Mouse (Mus musculus): ENCODE measurements at regions not wholly inside any gene's neighbourhood (a gene's known extent, or its start where the extent isn't known, plus 50 kb on each side); places are given as distances from the start of the nearest gene placed in this dataset.

DNA sequence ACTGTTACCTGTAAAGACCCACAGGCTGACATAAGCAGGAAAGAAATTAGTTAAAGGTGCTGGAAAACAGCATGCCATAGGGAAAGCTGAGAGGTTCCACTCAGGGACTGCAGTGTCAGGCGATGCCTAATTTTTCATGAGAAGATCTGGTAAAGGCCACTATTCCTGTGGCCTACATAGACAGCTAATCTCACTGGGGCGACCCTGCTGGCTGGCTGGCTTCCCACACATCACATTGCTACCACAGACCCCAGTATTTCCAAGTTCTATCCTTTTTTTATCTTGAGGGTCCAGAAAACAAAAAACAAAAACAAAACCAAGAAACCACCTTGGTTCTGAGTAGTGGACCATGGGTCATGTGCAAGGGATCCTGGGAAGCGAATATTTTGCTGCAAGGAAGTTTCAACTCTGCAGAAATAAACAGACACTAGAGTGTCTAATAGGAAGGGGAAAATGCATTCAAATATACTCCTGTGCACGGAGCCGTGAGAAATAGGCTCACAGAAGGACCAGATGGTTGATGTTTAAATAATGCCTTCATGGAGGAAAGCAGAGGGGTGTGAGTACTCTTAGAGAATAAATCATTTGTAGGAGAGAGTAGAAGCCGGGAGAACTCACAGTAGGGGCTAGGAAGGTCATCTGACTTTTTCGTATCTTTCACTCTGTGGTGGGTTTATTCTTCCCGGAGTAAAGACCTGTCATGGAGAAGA is 94.6 kb upstream of the Sall1 start:
- H3K27ac ChIP-seq (ENCODE audit: insufficient read depth, low read depth, low read length), result no peak overlapping the region
- TF ChIP-seq POLR2A (IDR thresholded peaks at IDR 0.05; ENCODE audit: borderline replicate concordance, low read depth, low read length) (no peak), CTCF (IDR thresholded peaks at IDR 0.05; ENCODE audit: low read depth, low read length) (no peak)
- H3K4me1 ChIP-seq (ENCODE audit: control insufficient read depth, insufficient read depth, low read length), result no peaks in the 10 kb centered on the region
- H3K4me3 ChIP-seq (ENCODE audit: insufficient read depth, low read length), result no peak overlapping the region

DNA sequence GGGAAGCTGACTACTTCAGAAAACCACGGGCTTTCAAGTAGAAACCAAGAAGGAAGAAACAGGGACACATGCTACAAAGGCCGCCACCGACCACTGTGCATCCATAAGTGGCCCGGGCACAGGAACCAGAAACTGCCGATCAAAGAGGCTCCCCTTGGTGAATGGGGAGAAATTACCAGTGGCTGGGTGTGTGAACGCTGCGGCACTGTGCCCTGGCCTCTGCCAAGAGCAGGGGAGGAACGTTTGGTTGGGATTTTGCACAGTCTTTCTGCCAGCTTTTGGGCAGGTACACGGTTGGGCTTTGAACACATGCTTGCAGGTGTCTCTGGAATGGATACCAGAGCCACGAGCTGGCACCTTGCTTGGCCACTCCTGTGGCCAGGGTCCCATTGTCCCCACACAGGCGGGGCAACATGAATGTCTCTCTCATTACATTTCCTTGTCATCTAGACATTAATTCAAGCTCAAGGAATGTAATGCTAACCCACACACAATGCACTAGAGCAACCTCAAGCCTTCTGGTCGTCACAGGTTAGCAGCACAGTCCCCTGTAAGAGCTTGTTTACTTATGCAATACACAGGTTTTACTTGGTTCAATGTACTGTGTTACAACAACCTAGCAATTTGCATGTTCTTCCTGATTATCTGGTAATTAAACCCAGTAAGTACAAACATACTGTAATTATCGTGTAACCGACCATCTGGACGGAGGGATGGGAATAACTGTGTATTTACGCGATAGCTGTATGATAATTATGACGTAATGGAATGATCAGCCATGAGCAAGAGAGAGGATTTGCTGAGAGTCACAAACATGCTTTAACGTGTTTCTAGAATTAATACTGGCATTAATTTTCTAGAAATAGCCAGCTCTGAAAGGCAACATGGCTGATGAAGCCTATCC is 90.9 kb upstream of the Sall1 start:
- no peak for TF ChIP-seq CTCF (IDR thresholded peaks at IDR 0.05; ENCODE audit: low read depth, low read length)
- no peak for TF ChIP-seq POLR2A (IDR thresholded peaks at IDR 0.05; ENCODE audit: borderline replicate concordance, low read depth, low read length)
- H3K27ac ChIP-seq (ENCODE audit: insufficient read depth, low read depth, low read length), result no peak overlapping the region
- no peak overlapping the region for H3K4me3 ChIP-seq (ENCODE audit: insufficient read depth, low read length)
- H3K4me1 ChIP-seq (ENCODE audit: control insufficient read depth, insufficient read depth, low read length), result no peaks in the 10 kb centered on the region

DNA sequence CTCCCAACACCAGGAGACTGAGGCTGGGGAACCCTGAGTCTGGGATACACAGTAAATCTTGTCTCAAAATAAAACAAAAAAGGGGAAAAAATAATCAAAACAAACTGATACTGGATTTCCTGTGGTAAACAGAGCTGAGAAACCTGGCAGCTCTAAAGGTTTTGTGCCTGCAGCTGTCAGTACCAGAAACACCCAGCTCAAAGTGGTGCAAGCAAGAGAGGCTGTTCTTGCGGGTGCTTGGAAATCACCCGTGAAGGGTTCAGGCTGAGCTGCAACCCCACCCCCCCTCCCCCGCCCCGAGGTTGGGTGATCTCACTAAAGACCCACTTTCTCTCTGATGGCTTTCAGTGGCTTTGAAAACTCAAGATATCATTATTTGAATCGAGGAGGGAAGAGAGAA is 90.1 kb upstream of the Sall1 start:
- TF ChIP-seq POLR2A (IDR thresholded peaks at IDR 0.05; ENCODE audit: borderline replicate concordance, low read depth, low read length) (no peak), CTCF (IDR thresholded peaks at IDR 0.05; ENCODE audit: low read depth, low read length) (no peak)
- Histone ChIP-seq H3K4me3 (ENCODE audit: insufficient read depth, low read length) (no peak overlapping the region), H3K4me1 (ENCODE audit: control insufficient read depth, insufficient read depth, low read length) (no peaks in the 10 kb centered on the region), H3K27ac (ENCODE audit: insufficient read depth, low read depth, low read length) (no peak overlapping the region)

DNA sequence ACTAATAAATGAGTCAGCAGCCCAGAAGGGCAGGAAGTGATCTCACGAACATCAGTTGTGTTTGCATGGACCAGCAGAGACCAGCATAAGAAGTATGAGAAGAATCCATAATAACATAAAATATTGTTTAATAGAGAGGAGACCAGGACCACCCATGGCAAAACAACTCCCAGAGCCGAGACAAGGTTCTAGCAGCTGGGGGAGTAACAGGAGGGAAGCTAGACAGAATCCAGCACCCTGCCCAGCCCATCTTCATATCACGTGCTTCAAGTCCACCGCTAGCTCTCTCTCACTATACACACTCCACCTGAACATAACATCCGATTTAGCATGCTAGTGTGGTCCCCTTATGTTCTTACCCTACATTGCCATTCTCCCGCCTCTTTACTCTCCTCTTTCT is 77.1 kb upstream of the Sall1 start:
- TF ChIP-seq CTCF (IDR thresholded peaks at IDR 0.05; ENCODE audit: low read depth, low read length) (no peak), POLR2A (IDR thresholded peaks at IDR 0.05; ENCODE audit: borderline replicate concordance, low read depth, low read length) (no peak)
- Histone ChIP-seq H3K4me1 (ENCODE audit: control insufficient read depth, insufficient read depth, low read length) (no peaks in the 10 kb centered on the region), H3K27ac (ENCODE audit: insufficient read depth, low read depth, low read length) (no peak overlapping the region), H3K4me3 (ENCODE audit: insufficient read depth, low read length) (no peak overlapping the region)

DNA sequence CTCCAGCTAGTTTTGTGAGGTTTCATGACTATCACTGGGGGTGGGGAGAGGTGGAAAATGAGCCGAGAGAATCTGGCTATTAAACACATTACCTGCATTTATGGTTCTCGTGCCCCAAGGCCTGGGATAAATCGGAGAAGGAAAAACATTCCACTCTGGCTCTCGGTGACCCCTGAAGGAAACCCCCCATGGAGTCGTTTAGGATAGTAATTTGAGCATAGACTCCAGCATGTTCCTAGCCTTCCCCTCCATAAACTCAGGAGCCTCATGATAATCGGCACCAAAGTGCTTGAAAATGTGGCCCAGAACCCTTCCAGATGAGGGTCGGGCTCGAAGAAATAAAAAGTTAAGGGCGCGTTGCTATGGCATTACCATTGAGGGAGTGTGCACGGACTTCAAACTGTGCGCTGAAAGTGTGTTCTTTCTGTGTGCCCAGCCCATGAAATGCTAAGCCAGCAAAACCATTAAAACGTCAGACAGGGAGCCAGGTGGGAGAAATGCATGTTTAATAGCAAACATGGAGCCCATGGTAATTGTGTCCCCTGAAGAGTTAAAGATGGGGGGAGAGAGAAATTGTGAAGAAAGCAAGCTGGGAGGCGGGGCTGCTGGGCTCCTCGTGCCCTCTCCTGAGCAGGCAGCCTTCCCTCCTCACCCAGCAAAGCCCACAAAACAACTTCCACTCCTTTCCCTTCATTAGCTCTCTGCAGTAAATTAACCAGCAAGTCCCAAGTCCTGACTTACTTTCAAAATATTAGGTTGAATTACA is 64.1 kb upstream of the Sall1 start:
- H3K27ac ChIP-seq (ENCODE audit: insufficient read depth, low read depth, low read length), result no peak overlapping the region
- TF ChIP-seq CTCF (IDR thresholded peaks at IDR 0.05; ENCODE audit: low read depth, low read length) (no peak), POLR2A (IDR thresholded peaks at IDR 0.05; ENCODE audit: borderline replicate concordance, low read depth, low read length) (no peak)
- H3K4me1 ChIP-seq (ENCODE audit: control insufficient read depth, insufficient read depth, low read length), result no peaks in the 10 kb centered on the region
- no peak overlapping the region for H3K4me3 ChIP-seq (ENCODE audit: insufficient read depth, low read length)

DNA sequence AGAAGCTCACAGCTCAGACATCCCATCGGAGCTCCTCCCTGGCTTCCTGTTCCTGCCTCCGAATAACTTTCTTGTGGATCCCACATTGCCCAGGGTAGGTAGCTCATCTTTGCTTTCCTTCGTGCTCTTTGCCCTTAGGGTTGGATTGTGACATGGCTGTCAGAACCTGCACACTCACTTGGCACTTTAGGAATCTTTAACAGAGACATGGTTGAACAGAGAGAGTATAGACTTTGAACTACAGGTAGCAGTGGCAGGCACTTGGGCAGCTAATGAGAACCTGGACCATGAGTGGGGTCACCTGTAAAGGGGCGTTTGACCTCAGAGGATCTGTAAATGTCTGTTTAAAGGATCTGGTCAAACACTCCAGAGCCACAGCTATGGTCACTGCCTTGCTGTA is 62.4 kb upstream of the Sall1 start:
- Histone ChIP-seq H3K4me3 (ENCODE audit: insufficient read depth, low read length) (no peak overlapping the region), H3K27ac (ENCODE audit: insufficient read depth, low read depth, low read length) (no peak overlapping the region), H3K4me1 (ENCODE audit: control insufficient read depth, insufficient read depth, low read length) (no peaks in the 10 kb centered on the region)
- TF ChIP-seq CTCF (IDR thresholded peaks at IDR 0.05; ENCODE audit: low read depth, low read length) (no peak), POLR2A (IDR thresholded peaks at IDR 0.05; ENCODE audit: borderline replicate concordance, low read depth, low read length) (no peak)

DNA sequence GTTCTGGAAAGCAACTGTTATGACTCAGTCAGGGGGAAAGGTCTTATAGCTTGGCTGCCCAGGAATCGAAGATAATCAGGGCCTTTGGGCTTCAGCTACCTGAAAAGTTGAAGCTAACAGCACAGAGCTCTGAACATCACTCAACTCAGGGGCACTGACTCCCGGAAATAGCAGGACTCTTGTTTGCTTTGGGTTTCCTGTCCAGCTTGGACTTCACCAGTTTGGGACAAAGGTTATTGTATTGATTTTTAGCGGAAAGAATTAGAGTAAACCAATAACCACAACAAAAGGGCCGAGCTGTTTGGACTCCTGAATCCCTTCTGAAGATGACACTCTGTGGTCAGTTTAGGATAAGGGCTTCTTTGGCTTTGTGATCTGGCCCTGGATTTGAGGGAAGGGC is 53.4 kb upstream of the Sall1 start:
- TF ChIP-seq POLR2A (IDR thresholded peaks at IDR 0.05; ENCODE audit: borderline replicate concordance, low read depth, low read length) (no peak), CTCF (IDR thresholded peaks at IDR 0.05; ENCODE audit: low read depth, low read length) (no peak)
- H3K4me3 ChIP-seq (ENCODE audit: insufficient read depth, low read length), result no peak overlapping the region

More for the DNA sequence above, 53.4 kb upstream of the Sall1 start:
- Histone ChIP-seq H3K27ac (ENCODE audit: insufficient read depth, low read depth, low read length) (no peak overlapping the region), H3K4me1 (ENCODE audit: control insufficient read depth, insufficient read depth, low read length) (no peaks in the 10 kb centered on the region)
